Mouse (Mus musculus): ENCODE measurements around the gene Npb. TPM values are rescaled to one million over a fixed set of nuclear protein-coding genes. Genes with fewer than 3 reads are reported as not detected.

The Npb gene
- polyA plus RNA-seq, 1 experiment: 0.32 TPM

GRCm38 (mm10) chr11:120630881-120631725 lies 22.8 kb downstream of the Npb start:
- peak overlapping the region; percentile 94 for H3K4me2 ChIP-seq (ENCODE audit: low read depth)
- no peak for TF ChIP-seq CEBPB (IDR thresholded peaks at IDR 0.05; ENCODE audit: insufficient read depth, poor library complexity, severe bottlenecking)
- TF ChIP-seq E2F4 (IDR thresholded peaks at IDR 0.05; ENCODE audit: insufficient read depth): no peak
- no peak for TF ChIP-seq REST (IDR thresholded peaks at IDR 0.05; ENCODE audit: insufficient read depth, insufficient read length)
- TF ChIP-seq SRF (IDR thresholded peaks at IDR 0.05; ENCODE audit: control insufficient read depth, insufficient read length, low read depth): no peak
- TF ChIP-seq TCF3 (IDR thresholded peaks at IDR 0.05; ENCODE audit: insufficient read length, low read depth): no peak
- H3K4me3 ChIP-seq: peak overlapping the region; percentile 68
- peaks cover 17% of the 10 kb centered on the region for H3K36me3 ChIP-seq (ENCODE audit: control insufficient read depth, insufficient read depth)
- H3ac ChIP-seq (ENCODE audit: control insufficient read depth, insufficient read length): no peak overlapping the region
- H3K79me2 ChIP-seq (ENCODE audit: control insufficient read depth, insufficient read depth): peaks cover 67% of the 10 kb centered on the region
- no peaks in the 10 kb centered on the region for H3K27me3 ChIP-seq (ENCODE audit: control insufficient read depth, insufficient read depth, insufficient read length)

DNA sequence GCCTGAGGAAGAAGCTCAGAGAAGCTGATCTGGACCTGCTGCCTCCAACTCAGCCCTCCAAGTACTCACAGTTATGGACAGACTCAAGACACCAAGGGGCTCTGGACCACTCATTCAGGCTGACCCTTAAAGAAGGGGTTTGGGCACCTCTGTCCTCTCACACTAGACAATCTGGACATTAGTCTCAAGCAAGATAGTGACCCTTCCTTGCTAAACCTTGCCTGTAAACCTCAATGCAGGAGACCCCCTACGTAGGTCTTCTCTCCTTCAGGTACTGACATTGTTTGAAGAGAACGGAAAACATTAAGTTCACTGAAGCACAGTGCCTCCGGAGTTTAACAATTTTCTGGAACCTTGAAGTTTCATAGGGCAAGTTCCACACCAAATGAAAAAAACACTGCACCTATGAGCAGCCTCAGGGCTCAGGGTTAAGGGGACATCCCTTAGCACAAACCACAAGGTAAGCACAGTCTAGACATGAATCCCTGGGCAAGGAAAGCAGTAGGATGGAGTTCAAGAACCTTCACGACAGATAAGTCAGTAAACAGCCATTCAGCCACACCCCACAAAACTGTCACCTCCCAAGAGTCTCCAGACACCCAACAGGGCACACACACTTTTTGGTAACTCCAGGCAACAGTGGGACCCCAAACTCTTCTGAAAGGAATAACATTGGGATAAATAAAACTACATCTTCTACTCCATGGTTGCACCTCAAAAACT lies 23.6 kb downstream of the Npb start:
- Histone ChIP-seq H3K79me2 (ENCODE audit: control insufficient read depth, insufficient read depth) (peaks cover 59% of the 10 kb centered on the region), H3K36me3 (ENCODE audit: control insufficient read depth, insufficient read depth) (peaks cover 14% of the 10 kb centered on the region), H3K4me2 (ENCODE audit: low read depth) (peak overlapping the region; percentile 94), H3K4me3 (peak overlapping the region; percentile 68), H3ac (ENCODE audit: control insufficient read depth, insufficient read length) (peak overlapping the region; percentile 89), H3K27me3 (ENCODE audit: control insufficient read depth, insufficient read depth, insufficient read length) (no peaks in the 10 kb centered on the region)
- TF ChIP-seq MYOD1 (IDR thresholded peaks at IDR 0.05; ENCODE audit: control insufficient read depth in 1 of 3, insufficient read length in 2 of 3, low read depth in 2 of 3) (no peak), POLR2A (IDR thresholded peaks at IDR 0.05; ENCODE audit: insufficient read length, low read depth) (no peak), TCF3 (IDR thresholded peaks at IDR 0.05; ENCODE audit: insufficient read length, low read depth) (no peak), E2F4 (IDR thresholded peaks at IDR 0.05; ENCODE audit: insufficient read depth) (no peak), MYOG (IDR thresholded peaks at IDR 0.05; ENCODE audit: control insufficient read depth in 1 of 3, insufficient read depth in 1 of 3, insufficient read length in 2 of 3, low read depth in 2 of 3) (no peak), MAX (IDR thresholded peaks at IDR 0.05; ENCODE audit: low read depth) (no peak), USF1 (IDR thresholded peaks at IDR 0.05; ENCODE audit: low read depth) (no peak), SRF (IDR thresholded peaks at IDR 0.05; ENCODE audit: control insufficient read depth, insufficient read length, low read depth) (no peak), CEBPB (IDR thresholded peaks at IDR 0.05; ENCODE audit: insufficient read depth, poor library complexity, severe bottlenecking) (no peak)

DNA sequence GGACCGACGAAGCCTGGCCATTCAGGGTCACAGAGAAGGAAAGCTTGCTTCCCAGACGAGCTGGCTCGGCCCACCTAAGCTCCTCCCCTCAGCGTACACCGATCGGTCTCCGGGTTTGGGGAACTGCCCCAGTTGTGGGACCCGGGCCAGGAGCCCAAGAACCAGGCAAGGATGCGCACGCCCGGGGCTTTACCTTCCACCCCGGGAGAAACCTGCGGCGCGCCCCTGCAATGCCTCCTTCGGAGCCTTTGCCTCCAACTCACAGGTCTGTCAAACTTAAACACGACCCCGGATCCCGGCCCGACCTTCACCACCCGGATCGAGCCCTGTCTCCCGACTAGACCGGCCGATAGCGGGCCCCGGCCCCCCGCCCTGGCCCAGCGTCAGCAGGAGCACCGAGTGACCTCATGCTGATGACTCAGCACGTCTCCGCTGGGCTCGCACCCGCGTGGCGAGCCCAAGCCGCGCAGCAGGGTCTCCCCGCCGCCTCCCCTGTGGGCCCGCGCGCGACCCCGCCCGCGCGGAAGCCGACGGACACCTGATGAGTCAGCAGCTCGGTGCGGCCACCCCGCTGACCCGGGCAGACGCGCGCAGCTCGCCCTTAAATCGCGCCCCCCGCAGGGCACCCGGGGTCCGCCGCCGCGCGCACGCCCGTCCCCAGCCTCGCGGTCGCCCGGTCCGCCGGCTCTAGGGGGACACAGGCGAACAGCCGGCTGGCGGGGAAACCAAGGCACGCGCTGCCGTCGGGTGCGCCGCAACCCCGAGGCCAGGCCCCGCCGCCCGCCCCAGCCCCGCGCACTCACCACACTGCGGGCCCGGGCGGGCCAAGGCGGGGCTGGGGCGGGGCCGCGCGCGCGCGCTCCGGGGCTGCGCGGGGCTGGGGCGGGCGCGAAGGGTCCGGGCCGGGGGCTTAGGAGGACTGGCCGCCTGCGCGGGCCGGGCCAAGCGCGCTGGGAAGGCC lies 24.6 kb downstream of the Npb start:
- H3K4me2 ChIP-seq (ENCODE audit: low read depth): peak overlapping the region; percentile 94
- TF ChIP-seq MYOD1 (IDR thresholded peaks at IDR 0.05; ENCODE audit: control insufficient read depth in 1 of 3, insufficient read length in 2 of 3, low read depth in 2 of 3) (peak in 1 of 3 experiments; percentile 1), MYOG (IDR thresholded peaks at IDR 0.05; ENCODE audit: control insufficient read depth in 1 of 3, insufficient read depth in 1 of 3, insufficient read length in 2 of 3, low read depth in 2 of 3) (no peak), USF1 (IDR thresholded peaks at IDR 0.05; ENCODE audit: low read depth) (no peak), POLR2AphosphoS2 (IDR thresholded peaks at IDR 0.05; ENCODE audit: insufficient read length, low read depth) (peak; percentile 69), TCF3 (IDR thresholded peaks at IDR 0.05; ENCODE audit: insufficient read length, low read depth) (no peak), POLR2A (IDR thresholded peaks at IDR 0.05; ENCODE audit: insufficient read length, low read depth) (peak; percentile 38), E2F4 (IDR thresholded peaks at IDR 0.05; ENCODE audit: insufficient read depth) (no peak), TCF12 (IDR thresholded peaks at IDR 0.05; ENCODE audit: insufficient read depth, poor library complexity, severe bottlenecking) (no peak), REST (IDR thresholded peaks at IDR 0.05; ENCODE audit: insufficient read depth, insufficient read length) (no peak), CEBPB (IDR thresholded peaks at IDR 0.05; ENCODE audit: insufficient read depth, poor library complexity, severe bottlenecking) (no peak), MAX (IDR thresholded peaks at IDR 0.05; ENCODE audit: low read depth) (no peak), SRF (IDR thresholded peaks at IDR 0.05; ENCODE audit: control insufficient read depth, insufficient read length, low read depth) (no peak)
- peaks cover 50% of the 10 kb centered on the region for H3K79me2 ChIP-seq (ENCODE audit: control insufficient read depth, insufficient read depth)
- peaks cover 7% of the 10 kb centered on the region for H3K36me3 ChIP-seq (ENCODE audit: control insufficient read depth, insufficient read depth)
- no peaks in the 10 kb centered on the region for H3K27me3 ChIP-seq (ENCODE audit: control insufficient read depth, insufficient read depth, insufficient read length)
- H3ac ChIP-seq (ENCODE audit: control insufficient read depth, insufficient read length): peak overlapping the region; percentile 89
- H3K4me3 ChIP-seq: peak overlapping the region; percentile 68

DNA sequence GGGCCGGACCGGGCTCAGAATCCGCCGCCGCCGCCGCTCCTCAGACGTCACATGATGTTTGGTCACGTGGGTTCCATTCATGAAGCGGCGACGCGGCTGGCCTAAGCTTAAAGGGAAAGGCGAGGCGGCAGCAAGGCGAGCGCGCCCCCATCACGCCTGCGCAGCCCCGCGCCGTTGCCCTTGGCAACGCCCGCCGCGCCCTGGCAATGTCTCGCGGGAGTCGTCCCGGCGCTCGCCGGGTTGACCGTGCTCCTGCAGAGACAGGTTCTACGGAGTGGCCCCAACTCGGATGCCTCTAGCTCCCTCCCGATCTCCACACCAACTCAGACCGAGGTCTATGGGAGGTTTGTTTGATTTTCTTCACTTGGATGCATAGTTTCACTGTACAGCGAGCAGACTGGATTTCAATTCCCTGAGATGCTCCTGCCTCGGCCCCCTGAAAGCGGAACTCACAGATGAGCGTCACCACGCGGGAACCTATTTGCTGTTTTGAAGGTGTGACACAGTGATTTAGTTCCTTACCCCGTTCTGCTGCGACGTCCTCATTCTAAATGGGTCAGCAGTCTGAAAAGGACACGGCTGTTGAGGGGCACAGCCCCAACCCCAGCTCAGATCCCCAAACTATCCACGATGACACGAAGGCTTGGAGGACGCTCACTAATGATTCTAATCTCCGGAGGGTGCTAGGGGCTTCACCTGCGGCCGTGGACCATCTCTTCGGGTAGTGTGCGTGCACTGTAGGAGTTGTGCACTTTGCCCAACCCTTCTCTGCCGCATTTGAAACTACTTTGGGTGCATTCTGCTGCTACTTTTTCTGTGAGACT lies 25.5 kb downstream of the Npb start, which contains the start of gene Mafg:
Gene Mafg (minus strand): TSS at position 81 of the 824 bp plus-strand sequence.
- TF ChIP-seq MYOD1 (IDR thresholded peaks at IDR 0.05; ENCODE audit: control insufficient read depth in 1 of 3, insufficient read length in 2 of 3, low read depth in 2 of 3) (peak in 1 of 3 experiments; percentile 39), SRF (IDR thresholded peaks at IDR 0.05; ENCODE audit: control insufficient read depth, insufficient read length, low read depth) (peak; percentile 25), MYOG (IDR thresholded peaks at IDR 0.05; ENCODE audit: control insufficient read depth in 1 of 3, insufficient read depth in 1 of 3, insufficient read length in 2 of 3, low read depth in 2 of 3) (no peak), REST (IDR thresholded peaks at IDR 0.05; ENCODE audit: insufficient read depth, insufficient read length) (no peak), USF1 (IDR thresholded peaks at IDR 0.05; ENCODE audit: low read depth) (peak; percentile 90), MAX (IDR thresholded peaks at IDR 0.05; ENCODE audit: low read depth) (no peak), POLR2AphosphoS2 (IDR thresholded peaks at IDR 0.05; ENCODE audit: insufficient read length, low read depth) (peak; percentile 84), POLR2A (IDR thresholded peaks at IDR 0.05; ENCODE audit: insufficient read length, low read depth) (peak; percentile 52), TCF3 (IDR thresholded peaks at IDR 0.05; ENCODE audit: insufficient read length, low read depth) (no peak), TCF12 (IDR thresholded peaks at IDR 0.05; ENCODE audit: insufficient read depth, poor library complexity, severe bottlenecking) (no peak), CEBPB (IDR thresholded peaks at IDR 0.05; ENCODE audit: insufficient read depth, poor library complexity, severe bottlenecking) (no peak), E2F4 (IDR thresholded peaks at IDR 0.05; ENCODE audit: insufficient read depth) (no peak)
- peak within 1 kb of the TSS; percentile 68 for H3K4me3 ChIP-seq
- H3K4me2 ChIP-seq (ENCODE audit: low read depth): peak within 1 kb of the TSS; percentile 94
- no peaks in the 10 kb centered on the region for H3K36me3 ChIP-seq (ENCODE audit: control insufficient read depth, insufficient read depth)
- H3K27me3 ChIP-seq (ENCODE audit: control insufficient read depth, insufficient read depth, insufficient read length): no peaks in the 10 kb centered on the region
- peaks cover 41% of the 10 kb centered on the region for H3K79me2 ChIP-seq (ENCODE audit: control insufficient read depth, insufficient read depth)
- H3ac ChIP-seq (ENCODE audit: control insufficient read depth, insufficient read length): peak within 1 kb of the TSS; percentile 89
